Mouse (Mus musculus): Measurements from ENCODE around the gene Ky. TPM values are rescaled to one million over a fixed set of nuclear protein-coding genes. Genes with fewer than 3 reads are reported as not detected.

The Ky gene
- total RNA-seq (2012; rRNA removed) (not detected in 2 replicates), polyA plus RNA-seq (2012; ENCODE audit: insufficient read depth in 1 of 2, insufficient read length in 2 of 2, low read depth in 1 of 2, low replicate concordance in 2 of 2, missing spikeins in 1 of 2) (not detected)

DNA sequence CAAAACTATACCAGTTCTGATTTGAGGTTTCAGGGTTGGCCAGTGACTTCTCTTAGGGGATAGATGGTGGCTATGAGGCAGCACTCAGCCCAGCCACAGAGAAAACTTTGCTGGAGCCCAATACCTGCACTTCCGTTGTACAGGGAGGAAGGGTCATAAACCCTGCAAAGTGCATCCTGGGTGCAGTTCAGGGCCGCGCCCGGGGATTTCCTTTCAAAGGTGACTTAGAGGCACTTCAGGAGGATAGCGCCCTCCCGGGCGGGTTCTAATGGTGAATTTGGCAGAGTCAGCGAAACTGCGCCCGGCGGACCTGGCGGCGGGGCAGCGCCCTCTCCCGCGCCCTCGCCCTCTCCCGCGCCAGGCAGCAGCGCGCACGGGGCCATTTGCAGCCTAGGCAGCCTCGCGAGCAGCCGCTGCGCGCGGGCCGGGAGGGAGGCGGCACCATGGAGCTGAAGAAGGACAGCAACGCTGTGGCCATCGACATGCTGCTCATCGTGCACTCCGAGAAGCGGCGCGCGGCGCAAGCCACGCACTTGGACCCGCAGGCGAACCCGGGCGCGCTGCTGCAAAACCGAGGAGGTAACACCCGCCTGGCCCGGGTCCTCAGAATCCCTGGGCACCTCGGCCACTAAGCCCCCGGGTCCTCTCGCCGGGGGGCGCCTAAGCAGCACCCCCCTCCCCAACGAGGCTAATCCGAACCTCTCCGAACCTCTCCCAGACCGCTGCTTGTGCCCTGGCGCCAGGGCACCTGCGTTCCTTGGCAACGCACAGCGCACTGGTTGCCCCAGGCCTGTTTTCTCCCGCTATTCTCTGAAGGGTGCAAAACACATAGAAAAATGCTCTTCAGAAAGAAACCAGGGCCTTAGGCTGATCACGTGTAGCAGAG, at the start of gene Ky:
Gene Ky (plus strand): TSS at position 51 of the 886 bp plus-strand sequence.
- Histone ChIP-seq H3K36me3 (ENCODE audit: control insufficient read depth in 1 of 2, insufficient read depth in 2 of 2, low read length in 2 of 2) (no peaks in the 10 kb centered on the region), H3K79me2 (ENCODE audit: control insufficient read depth, insufficient read depth, low read length, poor library complexity) (no peaks in the 10 kb centered on the region), H3K9ac (ENCODE audit: control insufficient read depth, low read depth, low read length, poor library complexity, severe bottlenecking) (no peak within 1 kb of the TSS), H3K9me3 (replicated peaks; ENCODE audit: insufficient read depth, low read length) (no peaks in the 10 kb centered on the region), H3K4me3 (ENCODE audit: control insufficient read depth in 1 of 2, insufficient read depth in 1 of 2, low read depth in 2 of 2, low read length in 2 of 2) (no peak within 1 kb of the TSS), H3K27me3 (ENCODE audit: control insufficient read depth in 1 of 2, insufficient read depth in 2 of 2, low read length in 2 of 2) (no peaks in the 10 kb centered on the region), H3K4me1 (ENCODE audit: control insufficient read depth in 1 of 2, insufficient read depth in 2 of 2, low read length in 2 of 2) (no peaks in the 10 kb centered on the region), H3K27ac (ENCODE audit: control insufficient read depth, low read depth, low read length) (no peak within 1 kb of the TSS)
- TF ChIP-seq RCOR1 (IDR thresholded peaks at IDR 0.05; ENCODE audit: low read depth, low read length) (no peak), E2F4 (IDR thresholded peaks at IDR 0.05; ENCODE audit: borderline replicate concordance, low read depth, low read length) (no peak), CHD2 (IDR thresholded peaks at IDR 0.05; ENCODE audit: low read length) (no peak), NELFE (IDR thresholded peaks at IDR 0.05; ENCODE audit: low read depth, low read length) (no peak), CTCF (IDR thresholded peaks at IDR 0.05 in 2 of 3, conservative IDR thresholded peaks at IDR 0.05 in 1 of 3; ENCODE audit: control insufficient read depth in 1 of 3, insufficient read depth in 1 of 3, low read depth in 2 of 3, low read length in 3 of 3, poor library complexity in 1 of 3, severe bottlenecking in 1 of 3) (no peak), MAZ (IDR thresholded peaks at IDR 0.05; ENCODE audit: low read depth, low read length) (no peak), POLR2A (IDR thresholded peaks at IDR 0.05; ENCODE audit: control insufficient read depth in 1 of 2, insufficient read depth in 1 of 2, low read depth in 1 of 2, low read length in 2 of 2, poor library complexity in 1 of 2) (no peak), EP300 (IDR thresholded peaks at IDR 0.05; ENCODE audit: low read depth in 1 of 2, low read length in 2 of 2) (no peak), MAX (IDR thresholded peaks at IDR 0.05; ENCODE audit: low read length) (no peak), NRF1 (IDR thresholded peaks at IDR 0.05; ENCODE audit: insufficient read depth, low read depth, low read length, poor library complexity, severe bottlenecking) (no peak), HCFC1 (IDR thresholded peaks at IDR 0.05; ENCODE audit: low read depth, low read length) (no peak), GABPA (IDR thresholded peaks at IDR 0.05; ENCODE audit: low read depth, low read length) (no peak), ZKSCAN1 (IDR thresholded peaks at IDR 0.05; ENCODE audit: low read depth, low read length) (no peak)
- no peak for DNase-seq (ENCODE audit: low read depth, low spot score)

DNA sequence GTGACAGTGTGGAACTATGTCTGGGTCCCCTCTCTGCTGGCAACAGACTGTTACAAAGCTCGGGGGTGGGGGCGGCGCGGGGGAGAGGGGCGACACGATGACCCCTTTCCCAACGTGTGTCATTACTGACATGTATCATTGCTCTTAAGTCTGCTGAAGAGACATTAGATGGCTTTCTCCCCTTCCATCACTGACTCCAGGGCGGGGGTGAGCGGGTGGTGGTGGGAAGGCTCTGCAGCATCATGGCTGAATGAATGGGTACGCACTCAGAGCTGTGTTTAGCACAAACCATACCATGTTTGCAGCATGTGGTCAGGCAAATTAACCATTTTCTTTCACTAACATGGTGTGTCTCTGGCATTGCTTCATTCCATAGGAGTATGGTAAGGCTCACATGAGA, 43.3 kb upstream of the Ky start:
- H3K27me3 ChIP-seq (ENCODE audit: control insufficient read depth in 1 of 2, insufficient read depth in 2 of 2, low read length in 2 of 2): no peaks in the 10 kb centered on the region
- TF ChIP-seq RCOR1 (IDR thresholded peaks at IDR 0.05; ENCODE audit: low read depth, low read length) (no peak), TBP (IDR thresholded peaks at IDR 0.05; ENCODE audit: low read depth, low read length) (no peak), CTCF (IDR thresholded peaks at IDR 0.05 in 2 of 3, conservative IDR thresholded peaks at IDR 0.05 in 1 of 3; ENCODE audit: control insufficient read depth in 1 of 3, insufficient read depth in 1 of 3, low read depth in 2 of 3, low read length in 3 of 3, poor library complexity in 1 of 3, severe bottlenecking in 1 of 3) (no peak), ZC3H11A (IDR thresholded peaks at IDR 0.05; ENCODE audit: low read depth, low read length) (no peak), POLR2A (IDR thresholded peaks at IDR 0.05; ENCODE audit: control insufficient read depth in 1 of 2, insufficient read depth in 1 of 2, low read depth in 1 of 2, low read length in 2 of 2, poor library complexity in 1 of 2) (no peak), EP300 (IDR thresholded peaks at IDR 0.05; ENCODE audit: low read depth in 1 of 2, low read length in 2 of 2) (no peak), MYB (IDR thresholded peaks at IDR 0.05; ENCODE audit: low read depth, low read length) (no peak), ZKSCAN1 (IDR thresholded peaks at IDR 0.05; ENCODE audit: low read depth, low read length) (no peak), GABPA (IDR thresholded peaks at IDR 0.05; ENCODE audit: low read depth, low read length) (no peak), TCF12 (IDR thresholded peaks at IDR 0.05; ENCODE audit: low read depth, low read length) (no peak)
- no peaks in the 10 kb centered on the region for H3K4me1 ChIP-seq (ENCODE audit: control insufficient read depth in 1 of 2, insufficient read depth in 2 of 2, low read length in 2 of 2)
- H3K9me3 ChIP-seq (replicated peaks; ENCODE audit: insufficient read depth, low read length): no peaks in the 10 kb centered on the region
- no peak for DNase-seq (ENCODE audit: low read depth, low spot score)
- H3K27ac ChIP-seq (ENCODE audit: control insufficient read depth, low read depth, low read length): no peak overlapping the region
- H3K36me3 ChIP-seq (ENCODE audit: control insufficient read depth in 1 of 2, insufficient read depth in 2 of 2, low read length in 2 of 2): no peaks in the 10 kb centered on the region
- no peaks in the 10 kb centered on the region for H3K79me2 ChIP-seq (ENCODE audit: control insufficient read depth, insufficient read depth, low read length, poor library complexity)
- H3K9ac ChIP-seq (ENCODE audit: control insufficient read depth, low read depth, low read length, poor library complexity, severe bottlenecking): no peak overlapping the region
- H3K4me3 ChIP-seq (ENCODE audit: control insufficient read depth in 1 of 2, insufficient read depth in 1 of 2, low read depth in 2 of 2, low read length in 2 of 2): no peak overlapping the region
